Mouse (Mus musculus) intestine, embryonic 16.5 days (tissue): ENCODE measurements at regions not wholly inside any gene's neighbourhood (a gene's known extent, or its start where the extent isn't known, plus 50 kb on each side); places are given as distances from the start of the nearest gene placed in this dataset.

ENCODE experiments used
- ATAC-seq: fragments of 200-750 bp; cut with Nextera tagmentation; 2 replicates; pipeline ENCODE4 v1.8.0; 2017; ENCODE audit warnings: moderate TSS enrichment, moderate library complexity
- H3K27ac ChIP-seq: fragments of 300-500 bp; sonication (generic); 2 replicates; pipeline ENCODE4 v1.5.1; 2014; ENCODE audit warnings: mild to moderate bottlenecking, low read length
- H3K27me3 ChIP-seq: fragments of 300-500 bp; sonication (generic); replicated peaks from 2 replicates; pipeline ENCODE4 v1.6.1; 2014; ENCODE audit warnings: low read length, control low read depth, mixed read lengths; ENCODE audit not compliant: control insufficient read depth, insufficient read depth
- H3K36me3 ChIP-seq: fragments of 300-500 bp; sonication (generic); 2 replicates; pipeline ENCODE4 v1.6.1; 2014; ENCODE audit warnings: low read length, control low read depth; ENCODE audit not compliant: control insufficient read depth, insufficient read depth
- H3K4me1 ChIP-seq: fragments of 300-500 bp; sonication (generic); 2 replicates; pipeline ENCODE4 v1.6.1; 2014; ENCODE audit warnings: low read length, control low read depth, mixed read lengths; ENCODE audit not compliant: control insufficient read depth, insufficient read depth
- H3K4me2 ChIP-seq: fragments of 300-500 bp; sonication (generic); 2 replicates; pipeline ENCODE4 v1.6.1; 2014; ENCODE audit warnings: low read depth, low read length, control low read depth
- H3K4me3 ChIP-seq: fragments of 300-500 bp; sonication (generic); 2 replicates; pipeline ENCODE4 v1.5.1; 2014; ENCODE audit warnings: mild to moderate bottlenecking, low read length
- H3K9ac ChIP-seq: fragments of 300-500 bp; sonication (generic); 2 replicates; pipeline ENCODE4 v1.6.1; 2014; ENCODE audit warnings: low read depth, low read length
- H3K9me3 ChIP-seq: fragments of 300-500 bp; sonication (generic); 2 replicates; pipeline ENCODE4 v1.6.1; 2016; ENCODE audit warnings: low read length, control low read depth; ENCODE audit not compliant: control insufficient read depth
- WGBS: fragments of 180-500 bp; shearing (Covaris S2); extraction: QIAGEN DNeasy Blood & Tissue Kit; methylation state at CpG from one replicate; pipeline ENCODE4 v1.1.7; 2014; 5-methylcytosine and 5-hydroxymethylcytosine counted together

DNA sequence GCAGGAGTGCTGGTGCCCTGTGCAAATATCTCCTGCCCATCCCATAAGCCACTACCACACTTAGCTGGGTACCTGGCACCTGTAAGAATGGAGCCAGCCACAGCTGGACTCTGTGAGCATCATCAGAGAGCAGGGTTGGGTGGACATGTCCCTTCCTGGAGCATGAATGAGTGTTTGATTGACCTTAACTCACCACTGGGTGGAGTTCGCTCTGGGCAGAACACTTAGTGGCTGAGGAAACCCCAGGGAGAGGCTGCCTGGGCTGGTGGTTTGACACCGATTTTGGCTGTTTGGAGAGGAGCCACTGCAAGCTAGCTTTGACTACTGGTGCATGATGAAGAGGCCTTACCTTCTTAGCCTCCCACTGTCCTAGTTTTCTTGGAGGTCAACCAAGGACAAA, 208.3 kb upstream of the Rnaseh2b start:
- Histone ChIP-seq H3K4me1 (no peaks in the 10 kb centered on the region), H3K9me3 (no peaks in the 10 kb centered on the region), H3K9ac (no peak overlapping the region), H3K4me3 (no peak overlapping the region), H3K4me2 (no peak overlapping the region), H3K36me3 (no peaks in the 10 kb centered on the region), H3K27ac (no peak overlapping the region), H3K27me3 (no peaks in the 10 kb centered on the region)
- no peak for ATAC-seq
- 52% methylated on average over 2 of the region's 2 CpGs for WGBS

DNA sequence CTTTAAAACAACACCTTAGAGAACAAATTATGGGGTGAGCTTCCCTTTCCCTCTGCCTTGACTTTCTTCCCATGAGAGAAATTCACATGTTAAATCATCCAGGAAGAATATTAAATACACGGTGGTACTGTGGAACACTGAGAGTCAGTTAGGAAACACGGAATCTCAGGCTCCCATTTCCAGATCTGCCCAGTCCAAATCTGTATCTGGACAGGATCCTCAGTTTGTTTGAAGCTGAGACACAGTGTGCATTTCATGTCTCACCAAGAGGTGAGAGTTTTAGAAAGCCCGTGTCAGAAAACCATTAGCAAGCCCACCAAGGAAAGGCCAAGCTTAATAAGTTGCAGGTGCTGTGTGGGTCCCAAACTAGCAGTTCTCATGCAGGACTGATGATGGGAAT, 204.2 kb upstream of the Rnaseh2b start:
- H3K4me3 ChIP-seq: no peak overlapping the region
- WGBS: 68% methylated on average over 3 of the region's 3 CpGs

DNA sequence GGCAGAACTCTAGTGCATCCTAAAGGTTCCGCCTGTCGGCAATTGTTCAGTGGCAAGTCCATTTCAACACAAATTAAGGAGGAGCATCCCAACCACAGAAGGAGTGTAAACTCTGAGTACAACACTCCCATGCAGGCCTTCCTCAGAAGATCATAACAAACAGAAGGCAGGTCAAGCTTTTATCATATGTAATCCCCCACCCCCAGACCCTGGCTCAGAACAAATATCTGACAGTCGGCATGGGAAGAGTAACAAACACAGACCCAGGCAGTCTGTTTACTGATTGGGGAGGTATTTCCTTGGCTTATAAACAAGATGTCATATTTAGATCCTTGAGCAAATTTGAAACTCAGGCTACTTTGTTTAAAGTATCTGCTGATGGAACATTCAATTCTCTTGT, 174.9 kb upstream of the Rnaseh2b start:
- WGBS: 60% methylated on average over 3 of the region's 3 CpGs
- Histone ChIP-seq H3K9me3 (no peaks in the 10 kb centered on the region), H3K4me1 (no peaks in the 10 kb centered on the region), H3K4me2 (no peak overlapping the region), H3K27me3 (no peaks in the 10 kb centered on the region), H3K36me3 (no peaks in the 10 kb centered on the region), H3K9ac (no peak overlapping the region), H3K27ac (no peak overlapping the region), H3K4me3 (no peak overlapping the region)
- no peak for ATAC-seq

More for the DNA sequence above, 204.2 kb upstream of the Rnaseh2b start:
- H3K9ac ChIP-seq: no peak overlapping the region
- ATAC-seq: no peak
- no peaks in the 10 kb centered on the region for H3K27me3 ChIP-seq
- no peak overlapping the region for H3K4me2 ChIP-seq
- no peak overlapping the region for H3K27ac ChIP-seq
- no peaks in the 10 kb centered on the region for H3K36me3 ChIP-seq
- no peaks in the 10 kb centered on the region for H3K4me1 ChIP-seq
- H3K9me3 ChIP-seq: no peaks in the 10 kb centered on the region

DNA sequence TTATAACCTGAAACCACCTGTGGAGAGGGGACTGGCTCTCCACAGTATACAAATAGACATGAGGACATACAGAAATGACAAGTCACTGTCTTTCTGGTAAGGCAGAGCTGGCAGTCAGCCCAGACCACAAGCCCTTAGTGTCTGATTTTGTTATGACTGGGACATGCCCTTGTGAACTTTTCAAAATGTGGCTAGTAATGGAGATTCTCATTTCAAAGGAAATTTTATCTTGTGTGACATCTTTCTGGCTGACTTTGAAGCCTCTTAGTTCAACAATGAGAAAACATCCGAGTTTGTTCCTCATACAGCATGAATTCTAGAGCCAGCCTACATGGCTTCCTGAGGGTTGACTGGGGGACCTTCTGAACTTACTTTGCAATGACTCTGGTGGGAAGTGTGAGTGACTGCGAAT, 173.8 kb upstream of the Rnaseh2b start:
- Histone ChIP-seq H3K27me3 (no peaks in the 10 kb centered on the region), H3K36me3 (no peaks in the 10 kb centered on the region), H3K4me2 (no peak overlapping the region), H3K9ac (no peak overlapping the region), H3K4me3 (no peak overlapping the region), H3K9me3 (no peaks in the 10 kb centered on the region), H3K4me1 (no peaks in the 10 kb centered on the region), H3K27ac (no peak overlapping the region)
- 37% methylated on average over 2 of the region's 2 CpGs for WGBS
- ATAC-seq: no peak

DNA sequence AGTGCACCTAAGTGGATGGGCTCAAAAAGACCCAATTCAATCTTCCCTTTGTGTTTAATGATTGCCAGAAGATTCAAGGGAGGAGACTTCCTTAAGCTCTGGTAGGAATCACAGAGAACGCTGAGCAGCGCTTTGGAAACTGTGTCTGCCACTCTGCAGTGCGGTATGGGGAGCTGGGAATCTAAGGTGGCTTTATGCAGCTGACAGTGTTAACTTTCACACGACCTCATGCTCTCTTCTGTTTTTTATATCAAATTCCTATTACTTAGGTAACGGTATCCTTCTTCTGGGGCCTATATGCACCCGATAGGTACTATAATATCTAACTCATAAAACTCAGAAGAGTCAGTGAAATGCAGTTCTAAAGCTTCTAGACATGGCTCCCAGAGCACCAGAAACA, 163.5 kb upstream of the Rnaseh2b start:
- H3K4me1 ChIP-seq: 0 out of 2 replicates have a peak, but pooled peaks cover 4% of the 10 kb centered on the region
- H3K9ac ChIP-seq: no peak overlapping the region
- no peak for ATAC-seq
- WGBS: 87% methylated on average over 6 of the region's 6 CpGs
- H3K36me3 ChIP-seq: no peaks in the 10 kb centered on the region
- no peak overlapping the region for H3K4me2 ChIP-seq
- H3K4me3 ChIP-seq: no peak overlapping the region
- H3K27me3 ChIP-seq: no peaks in the 10 kb centered on the region
- no peak overlapping the region for H3K27ac ChIP-seq
- no peaks in the 10 kb centered on the region for H3K9me3 ChIP-seq

DNA sequence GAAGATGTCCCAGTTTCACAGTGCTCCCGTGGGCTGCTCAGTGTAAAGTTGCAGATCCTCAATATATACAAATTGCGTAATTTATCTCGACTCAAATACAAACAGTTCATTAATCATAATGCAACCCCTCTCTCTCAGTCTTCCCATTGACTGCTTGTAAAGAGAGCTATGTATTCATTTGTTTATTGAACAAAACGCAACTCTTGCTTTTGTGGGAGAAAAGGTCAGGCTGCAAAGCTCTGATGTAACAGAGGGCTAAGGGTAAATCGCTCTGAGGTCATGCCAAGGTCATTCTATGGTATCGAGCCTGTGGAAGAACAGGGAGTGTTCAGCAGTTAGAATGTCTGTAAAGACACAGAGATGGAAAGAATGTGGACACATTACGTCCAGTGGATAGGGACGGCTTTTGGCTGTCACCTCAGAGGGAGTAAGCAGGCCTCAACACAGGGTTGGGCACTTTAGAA, 160.0 kb upstream of the Rnaseh2b start:
- Histone ChIP-seq H3K4me1 (0 out of 2 replicates have a peak, but pooled peaks cover 4% of the 10 kb centered on the region), H3K4me3 (no peak overlapping the region), H3K27me3 (no peaks in the 10 kb centered on the region), H3K9me3 (0 out of 2 replicates have a peak, but pooled peaks cover 3% of the 10 kb centered on the region), H3K4me2 (no peak overlapping the region), H3K9ac (no peak overlapping the region), H3K36me3 (no peaks in the 10 kb centered on the region), H3K27ac (no peak overlapping the region)
- ATAC-seq: no peak
- 33% methylated on average over 8 of the region's 8 CpGs for WGBS

DNA sequence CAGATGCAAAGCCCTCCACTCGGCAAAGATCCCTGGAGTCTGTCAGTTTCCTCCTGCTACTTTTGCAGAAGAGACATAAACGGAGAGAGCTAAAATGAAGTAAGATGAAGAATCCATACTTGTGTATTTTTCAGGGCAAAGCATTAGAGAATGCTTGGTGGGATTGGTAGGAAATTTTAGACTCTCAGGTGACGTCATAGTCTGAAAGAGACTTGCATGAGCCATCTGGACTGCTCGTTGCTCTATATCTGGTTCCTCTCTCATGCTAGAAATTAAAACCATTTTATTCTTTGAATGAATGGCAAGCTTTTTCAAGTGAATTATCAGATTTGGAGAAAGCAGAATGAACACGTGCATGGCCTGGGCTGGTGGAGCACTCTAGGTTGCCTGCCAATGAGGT, 154.4 kb upstream of the Rnaseh2b start:
- no peak for ATAC-seq
- H3K4me3 ChIP-seq: no peak overlapping the region
- 64% methylated on average over 5 of the region's 5 CpGs for WGBS
- H3K9ac ChIP-seq: no peak overlapping the region
- H3K36me3 ChIP-seq: no peaks in the 10 kb centered on the region
- H3K27me3 ChIP-seq: no peaks in the 10 kb centered on the region
- no peaks in the 10 kb centered on the region for H3K4me1 ChIP-seq
- no peak overlapping the region for H3K27ac ChIP-seq
- 0 out of 2 replicates have a peak, but pooled peaks cover 3% of the 10 kb centered on the region for H3K9me3 ChIP-seq
- H3K4me2 ChIP-seq: no peak overlapping the region

DNA sequence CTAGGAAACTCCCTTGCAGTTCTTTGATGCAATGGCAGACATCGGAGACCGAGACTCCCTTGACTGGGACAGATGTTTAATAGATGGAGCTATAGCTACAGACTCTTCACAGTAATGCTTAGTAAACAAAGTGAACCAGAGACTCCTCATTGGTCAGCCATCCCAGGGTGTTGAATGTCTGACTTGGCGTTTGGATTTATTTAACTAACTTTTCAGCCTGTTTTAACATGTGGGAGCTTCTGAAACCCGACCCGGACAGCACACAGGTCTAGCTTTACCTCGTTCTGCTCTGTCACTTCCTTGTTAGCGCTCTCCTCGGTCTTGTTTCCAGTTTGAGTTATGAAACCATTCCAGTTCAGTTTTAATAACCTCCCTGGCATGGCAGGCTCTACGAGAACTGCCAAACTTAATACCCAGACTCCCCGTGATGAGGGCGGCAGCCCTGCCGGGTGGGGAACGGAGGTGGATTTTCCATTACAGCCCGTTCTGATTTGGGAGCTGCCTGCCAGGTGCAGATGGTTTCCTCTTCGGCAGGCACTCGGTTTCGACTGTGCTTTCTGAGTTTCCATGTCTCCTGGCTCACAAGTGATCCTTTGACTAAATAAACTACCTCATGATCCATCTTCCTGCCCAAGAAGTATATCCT, 147.9 kb upstream of the Rnaseh2b start:
- Histone ChIP-seq H3K4me3 (0 out of 2 replicates have a peak overlapping the region, but pooled peaks have one; percentile 9), H3K9me3 (no peaks in the 10 kb centered on the region), H3K36me3 (no peaks in the 10 kb centered on the region), H3K4me1 (no peaks in the 10 kb centered on the region), H3K27ac (no peak overlapping the region), H3K4me2 (peak overlapping the region; percentile 33), H3K9ac (no peak overlapping the region), H3K27me3 (no peaks in the 10 kb centered on the region)
- no peak for ATAC-seq
- 47% methylated on average over 17 of the region's 17 CpGs for WGBS

DNA sequence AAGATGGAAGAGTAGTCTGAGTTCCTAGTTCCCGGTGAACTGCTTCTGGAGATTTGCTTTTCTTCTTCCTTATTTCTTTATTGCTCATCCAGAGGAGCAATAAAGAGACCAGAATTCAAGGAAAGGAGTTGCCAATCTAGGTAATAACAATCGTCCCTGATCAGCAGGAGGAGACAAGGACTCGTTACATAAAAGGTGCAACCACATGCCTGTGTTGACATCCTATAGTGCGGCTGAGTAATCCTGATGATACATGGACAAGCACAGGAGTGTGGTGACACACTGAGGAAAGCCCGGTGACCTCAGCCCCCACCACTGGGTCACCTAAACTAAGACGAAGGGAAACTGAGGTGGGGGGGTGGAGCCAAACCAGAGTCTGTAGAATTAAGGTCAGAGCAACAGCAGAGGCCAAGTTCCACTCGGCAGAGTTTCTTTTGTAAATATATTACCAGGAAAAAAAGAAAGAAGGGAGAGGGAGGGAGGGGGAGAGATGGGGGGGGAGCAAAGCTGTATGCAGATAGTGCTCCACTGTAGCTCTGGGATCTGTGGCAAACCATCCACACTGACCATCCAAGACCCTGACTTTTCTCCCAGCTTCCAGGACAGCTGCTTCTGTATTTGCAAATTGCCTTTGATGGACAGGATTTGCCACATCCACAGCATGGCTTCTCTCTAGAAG, 135.2 kb upstream of the Rnaseh2b start:
- H3K36me3 ChIP-seq: no peaks in the 10 kb centered on the region
- H3K4me3 ChIP-seq: no peak overlapping the region
- H3K4me1 ChIP-seq: no peaks in the 10 kb centered on the region
- H3K9me3 ChIP-seq: no peaks in the 10 kb centered on the region
- H3K27ac ChIP-seq: peak overlapping the region; percentile 57; the same call in 1 of the 2 replicates
- no peaks in the 10 kb centered on the region for H3K27me3 ChIP-seq
- no peak overlapping the region for H3K9ac ChIP-seq
- 55% methylated on average over 7 of the region's 7 CpGs for WGBS
- H3K4me2 ChIP-seq: 0 out of 2 replicates have a peak overlapping the region, but pooled peaks have one; percentile 18
- peak; percentile 92 for ATAC-seq
